Mouse (Mus musculus) forebrain, embryonic 12.5 days (tissue): Measurements from ENCODE around the gene Ubiad1. TPM values are rescaled to one million over a fixed set of nuclear protein-coding genes. Genes with fewer than 3 reads are reported as not detected.

Experiments
- ATAC-seq: fragments of 200-750 bp; cut with Nextera tagmentation; 2 replicates; pipeline ENCODE4 v1.8.0; 2017; ENCODE audit warnings: moderate TSS enrichment; ENCODE audit not compliant: low FRiP score
- H3K27ac ChIP-seq: fragments of 300-500 bp; sonication (generic); 2 replicates; pipeline ENCODE4 v1.5.1; 2016; ENCODE audit warnings: mild to moderate bottlenecking
- H3K27me3 ChIP-seq: fragments of 300-500 bp; sonication (generic); 2 replicates; pipeline ENCODE4 v1.6.1; 2016; ENCODE audit warnings: mild to moderate bottlenecking
- H3K36me3 ChIP-seq: fragments of 300-500 bp; sonication (generic); replicated peaks from 2 replicates; pipeline ENCODE4 v1.6.1; 2016; ENCODE audit warnings: mild to moderate bottlenecking
- H3K4me1 ChIP-seq: fragments of 300-500 bp; sonication (generic); 2 replicates; pipeline ENCODE4 v1.6.1; 2016
- H3K4me2 ChIP-seq: fragments of 300-500 bp; sonication (generic); 2 replicates; pipeline ENCODE4 v1.6.1; 2016; ENCODE audit warnings: mild to moderate bottlenecking, moderate library complexity
- H3K4me3 ChIP-seq: fragments of 300-500 bp; sonication (generic); replicated peaks from 2 replicates; pipeline ENCODE4 v1.5.1; 2016; ENCODE audit warnings: mild to moderate bottlenecking
- H3K9ac ChIP-seq: fragments of 300-500 bp; sonication (generic); 2 replicates; pipeline ENCODE4 v1.6.1; 2016; ENCODE audit warnings: mild to moderate bottlenecking
- H3K9me3 ChIP-seq: fragments of 300-500 bp; sonication (generic); 2 replicates; pipeline ENCODE4 v1.6.1; 2016
- WGBS: fragments of 180-500 bp; shearing (Covaris S2); methylation state at CpG from one replicate; pipeline ENCODE4 v1.1.7; 2016; 5-methylcytosine and 5-hydroxymethylcytosine counted together
- polyA plus RNA-seq: library from polyadenylated mRNA; unstranded; fragments of >200 nt; fragmentation: Nextera tagmentation; extraction: Ambion mirVana; gene quantifications from 2 replicates; pipeline ENCODE4 v1.2.1, GENCODE M21; 2016

The Ubiad1 gene
- polyA plus RNA-seq, 1 experiment from 2014 or later: 19.1 TPM

GRCm38 (mm10) chr4:148417559-148417958 is 27.0 kb downstream of the Ubiad1 start:
- Histone ChIP-seq H3K9me3 (no peaks in the 10 kb centered on the region), H3K4me2 (no peak overlapping the region), H3K27ac (no peak overlapping the region), H3K4me3 (no peak overlapping the region), H3K36me3 (no peaks in the 10 kb centered on the region), H3K4me1 (peaks cover 24% of the 10 kb centered on the region), H3K27me3 (peaks cover 25% of the 10 kb centered on the region), H3K9ac (no peak overlapping the region)
- ATAC-seq: no peak
- 43% methylated on average over 6 of the region's 6 CpGs for WGBS

- no peak for ATAC-seq
- WGBS: 34% methylated on average over 11 of the region's 11 CpGs
- no peak overlapping the region for H3K4me3 ChIP-seq
- no peak overlapping the region for H3K27ac ChIP-seq
- peaks cover 24% of the 10 kb centered on the region for H3K4me1 ChIP-seq
- H3K36me3 ChIP-seq: no peaks in the 10 kb centered on the region
- H3K27me3 ChIP-seq: peaks cover 25% of the 10 kb centered on the region
- H3K9ac ChIP-seq: no peak overlapping the region
- H3K9me3 ChIP-seq: no peaks in the 10 kb centered on the region
- no peak overlapping the region for H3K4me2 ChIP-seq
Observed at GRCm38 (mm10) chr4:148417074-148417526, 27.5 kb downstream of the Ubiad1 start.

GRCm38 (mm10) chr4:148415575-148415974 is 29.0 kb downstream of the Ubiad1 start:
- Histone ChIP-seq H3K27me3 (peaks cover 25% of the 10 kb centered on the region), H3K4me2 (peak overlapping the region; percentile 6; the same call in 1 of the 2 replicates), H3K9ac (no peak overlapping the region), H3K4me3 (no peak overlapping the region), H3K27ac (no peak overlapping the region), H3K36me3 (no peaks in the 10 kb centered on the region), H3K9me3 (no peaks in the 10 kb centered on the region), H3K4me1 (peaks cover 24% of the 10 kb centered on the region)
- 20% methylated on average over 16 of the region's 16 CpGs for WGBS
- no peak for ATAC-seq

- Histone ChIP-seq H3K27me3 (peaks cover 45% of the 10 kb centered on the region), H3K27ac (no peak overlapping the region), H3K4me3 (no peak overlapping the region), H3K9me3 (no peaks in the 10 kb centered on the region), H3K4me1 (peaks cover 31% of the 10 kb centered on the region), H3K9ac (no peak overlapping the region), H3K4me2 (no peak overlapping the region), H3K36me3 (no peaks in the 10 kb centered on the region)
- ATAC-seq: no peak
- 77% methylated on average over 10 of the region's 10 CpGs for WGBS
Observed at GRCm38 (mm10) chr4:148408256-148408975, 36.2 kb downstream of the Ubiad1 start.

GRCm38 (mm10) chr4:148405255-148405788 is 39.2 kb downstream of the Ubiad1 start:
- no peaks in the 10 kb centered on the region for H3K36me3 ChIP-seq
- H3K4me2 ChIP-seq: 0 out of 2 replicates have a peak overlapping the region, but pooled peaks have one; percentile 10
- WGBS: 22% methylated on average over 13 of the region's 13 CpGs
- peaks cover 33% of the 10 kb centered on the region for H3K4me1 ChIP-seq
- H3K27ac ChIP-seq: no peak overlapping the region
- H3K9me3 ChIP-seq: no peaks in the 10 kb centered on the region
- H3K27me3 ChIP-seq: peaks cover 70% of the 10 kb centered on the region
- 0 out of 2 replicates have a peak, but pooled peaks have one; percentile 15 for ATAC-seq
- no peak overlapping the region for H3K4me3 ChIP-seq
- H3K9ac ChIP-seq: no peak overlapping the region

GRCm38 (mm10) chr4:148404748-148405147 is 39.8 kb downstream of the Ubiad1 start:
- no peak overlapping the region for H3K9ac ChIP-seq
- no peak overlapping the region for H3K4me3 ChIP-seq
- WGBS: 9% methylated on average over 11 of the region's 11 CpGs
- H3K9me3 ChIP-seq: no peaks in the 10 kb centered on the region
- peak overlapping the region; percentile 10; the same call in 1 of the 2 replicates for H3K4me2 ChIP-seq
- no peak for ATAC-seq
- no peak overlapping the region for H3K27ac ChIP-seq
- peaks cover 70% of the 10 kb centered on the region for H3K27me3 ChIP-seq
- peaks cover 33% of the 10 kb centered on the region for H3K4me1 ChIP-seq
- H3K36me3 ChIP-seq: no peaks in the 10 kb centered on the region

GRCm38 (mm10) chr4:148403402-148403801 is 41.2 kb downstream of the Ubiad1 start:
- H3K4me3 ChIP-seq: no peak overlapping the region
- H3K4me2 ChIP-seq: no peak overlapping the region
- H3K9me3 ChIP-seq: no peaks in the 10 kb centered on the region
- H3K27ac ChIP-seq: no peak overlapping the region
- peaks cover 38% of the 10 kb centered on the region for H3K4me1 ChIP-seq
- no peak overlapping the region for H3K9ac ChIP-seq
- ATAC-seq: no peak
- H3K27me3 ChIP-seq: peaks cover 69% of the 10 kb centered on the region
- no peaks in the 10 kb centered on the region for H3K36me3 ChIP-seq
- WGBS: 13% methylated on average over 12 of the region's 12 CpGs

- H3K4me3 ChIP-seq: no peak overlapping the region
- peaks cover 36% of the 10 kb centered on the region for H3K27me3 ChIP-seq
- no peak overlapping the region for H3K27ac ChIP-seq
- WGBS: 73% methylated on average over 9 of the region's 9 CpGs
- ATAC-seq: no peak
- no peaks in the 10 kb centered on the region for H3K36me3 ChIP-seq
- no peaks in the 10 kb centered on the region for H3K9me3 ChIP-seq
- H3K4me2 ChIP-seq: no peak overlapping the region
- peaks cover 25% of the 10 kb centered on the region for H3K4me1 ChIP-seq
- H3K9ac ChIP-seq: no peak overlapping the region
Observed at GRCm38 (mm10) chr4:148399437-148400094, 45.0 kb downstream of the Ubiad1 start.

GRCm38 (mm10) chr4:148397531-148398287 is 46.9 kb downstream of the Ubiad1 start:
- H3K4me2 ChIP-seq: no peak overlapping the region

GRCm38 (mm10) chr4:148397113-148397512 is 47.5 kb downstream of the Ubiad1 start:
- no peaks in the 10 kb centered on the region for H3K9me3 ChIP-seq
- H3K27ac ChIP-seq: no peak overlapping the region
- H3K4me1 ChIP-seq: peaks cover 20% of the 10 kb centered on the region
- no peak for ATAC-seq
- no peak overlapping the region for H3K4me3 ChIP-seq
- no peaks in the 10 kb centered on the region for H3K36me3 ChIP-seq
- 89% methylated on average over 4 of the region's 4 CpGs for WGBS
- peaks cover 18% of the 10 kb centered on the region for H3K27me3 ChIP-seq
- H3K4me2 ChIP-seq: no peak overlapping the region
- no peak overlapping the region for H3K9ac ChIP-seq

More at GRCm38 (mm10) chr4:148397531-148398287, 46.9 kb downstream of the Ubiad1 start:
- ATAC-seq: peak; percentile 58; the same call in 1 of the 2 replicates
- Histone ChIP-seq H3K4me3 (no peak overlapping the region), H3K4me1 (peaks cover 14% of the 10 kb centered on the region), H3K27ac (peak overlapping the region; percentile 42), H3K9me3 (no peaks in the 10 kb centered on the region), H3K36me3 (no peaks in the 10 kb centered on the region), H3K9ac (no peak overlapping the region), H3K27me3 (peaks cover 24% of the 10 kb centered on the region)
- 80% methylated on average over 18 of the region's 18 CpGs for WGBS

- H3K4me3 ChIP-seq: no peak overlapping the region
- 76% methylated on average over 6 of the region's 6 CpGs for WGBS
- H3K27ac ChIP-seq: no peak overlapping the region
- no peaks in the 10 kb centered on the region for H3K9me3 ChIP-seq
- H3K27me3 ChIP-seq: peaks cover 6% of the 10 kb centered on the region; the same call in 1 of the 2 replicates
- H3K9ac ChIP-seq: no peak overlapping the region
- H3K4me1 ChIP-seq: peaks cover 30% of the 10 kb centered on the region
- ATAC-seq: no peak
- H3K36me3 ChIP-seq: no peaks in the 10 kb centered on the region
- H3K4me2 ChIP-seq: no peak overlapping the region
Observed at GRCm38 (mm10) chr4:148395875-148396274, 48.7 kb downstream of the Ubiad1 start.

GRCm38 (mm10) chr4:148395198-148395597 is 49.4 kb downstream of the Ubiad1 start:
- no peaks in the 10 kb centered on the region for H3K36me3 ChIP-seq
- H3K9me3 ChIP-seq: no peaks in the 10 kb centered on the region
- no peak for ATAC-seq
- H3K4me3 ChIP-seq: no peak overlapping the region
- 76% methylated on average over 7 of the region's 7 CpGs for WGBS
- H3K27me3 ChIP-seq: peaks cover 6% of the 10 kb centered on the region; the same call in 1 of the 2 replicates
- H3K9ac ChIP-seq: no peak overlapping the region
- H3K27ac ChIP-seq: no peak overlapping the region
- peaks cover 30% of the 10 kb centered on the region for H3K4me1 ChIP-seq
- no peak overlapping the region for H3K4me2 ChIP-seq
